Mouse (Mus musculus) stomach, embryonic 14.5 days (tissue): ENCODE results near the gene Hexim2. TPM values are rescaled to one million over a fixed set of nuclear protein-coding genes. Genes with fewer than 3 reads are reported as not detected.

ENCODE experiments used
- ATAC-seq: fragments of 200-750 bp; cut with Nextera tagmentation; 2 replicates; pipeline ENCODE4 v1.8.0; 2017; ENCODE audit warnings: low read depth, moderate TSS enrichment; ENCODE audit not compliant: insufficient number of reproducible peaks, insufficient read depth, low FRiP score
- H3K27ac ChIP-seq: fragments of 300-500 bp; sonication (generic); 2 replicates; pipeline ENCODE4 v1.5.1; 2014; ENCODE audit warnings: mild to moderate bottlenecking, low read length, moderate library complexity, mixed read lengths
- H3K27me3 ChIP-seq: fragments of 300-500 bp; sonication (generic); 2 replicates; pipeline ENCODE4 v1.6.1; 2014; ENCODE audit warnings: low read length, control low read depth, mixed read lengths; ENCODE audit not compliant: control insufficient read depth, insufficient read depth
- H3K36me3 ChIP-seq: fragments of 300-500 bp; sonication (generic); 2 replicates; pipeline ENCODE4 v1.6.1; 2014; ENCODE audit warnings: mild to moderate bottlenecking, control low read depth, low read length, moderate library complexity, mixed read lengths; ENCODE audit not compliant: control insufficient read depth, insufficient read depth
- H3K4me1 ChIP-seq: fragments of 300-500 bp; sonication (generic); 2 replicates; pipeline ENCODE4 v1.6.1; 2014; ENCODE audit warnings: low read length, control low read depth, mixed read lengths; ENCODE audit not compliant: control insufficient read depth, insufficient read depth
- H3K4me2 ChIP-seq: fragments of 300-500 bp; sonication (generic); replicated peaks from 2 replicates; pipeline ENCODE4 v1.6.1; 2014; ENCODE audit warnings: low read depth, low read length, control low read depth
- H3K4me3 ChIP-seq: fragments of 300-500 bp; sonication (generic); 2 replicates; pipeline ENCODE4 v1.5.1; 2014; ENCODE audit warnings: low read depth, low read length, control low read depth
- H3K9ac ChIP-seq: fragments of 300-500 bp; sonication (generic); replicated peaks from 2 replicates; pipeline ENCODE4 v1.6.1; 2014; ENCODE audit warnings: low read depth, mild to moderate bottlenecking, control low read depth, low read length, moderate library complexity, mixed read lengths
- H3K9me3 ChIP-seq: fragments of 300-500 bp; sonication (generic); 2 replicates; pipeline ENCODE4 v1.6.1; 2016; ENCODE audit warnings: low read depth, low read length, control low read depth; ENCODE audit not compliant: control insufficient read depth
- WGBS: fragments of 180-500 bp; shearing (Covaris S2); extraction: QIAGEN DNeasy Blood & Tissue Kit; methylation state at CpG from one replicate; pipeline ENCODE4 v1.1.7; 2014; 5-methylcytosine and 5-hydroxymethylcytosine counted together
- polyA plus RNA-seq: library from polyadenylated mRNA; unstranded; fragments of >200 nt; fragmentation: Nextera tagmentation; extraction: Ambion mirVana; gene quantifications from 2 replicates; pipeline ENCODE4 v1.2.1, GENCODE M21; 2014

The Hexim2 gene
- polyA plus RNA-seq, 1 experiment from 2014 or later, result 7.3 TPM

DNA sequence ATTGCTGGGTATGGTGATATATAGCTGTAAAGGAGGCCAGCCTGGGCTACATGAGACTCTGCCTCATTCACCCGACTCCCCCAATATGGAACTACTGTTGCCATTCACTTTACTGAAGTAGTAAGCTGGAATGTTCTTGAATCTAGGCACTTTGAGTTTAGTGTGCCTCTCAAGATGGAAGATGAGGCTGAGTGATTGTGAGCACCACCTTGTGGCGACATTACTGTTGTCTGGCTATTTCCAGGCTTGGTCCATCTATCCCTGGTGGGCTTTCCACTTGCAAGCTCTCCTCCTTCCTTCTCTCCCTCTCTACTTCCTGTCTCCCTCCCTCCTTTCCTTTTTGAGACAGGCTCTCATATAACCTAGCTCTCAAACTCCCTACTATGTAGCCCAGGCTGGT is 52.7 kb downstream of the Hexim2 start:
- H3K4me2 ChIP-seq, result no peak overlapping the region
- ATAC-seq, result no peak
- no peak overlapping the region for H3K9ac ChIP-seq
- H3K4me3 ChIP-seq, result no peak overlapping the region
- 32% methylated on average over 2 of the region's 2 CpGs for WGBS
- H3K4me1 ChIP-seq, result no peaks in the 10 kb centered on the region
- H3K36me3 ChIP-seq, result no peaks in the 10 kb centered on the region
- no peak overlapping the region for H3K27ac ChIP-seq
- H3K27me3 ChIP-seq, result no peaks in the 10 kb centered on the region
- no peaks in the 10 kb centered on the region for H3K9me3 ChIP-seq

Other genes starting within 250 kb of the Hexim2 start
- gene Fam187a, start 247.3 kb upstream of the Hexim2 start, polyA plus RNA-seq, result not detected in 2 replicates
- 0.34 and 0.62 TPM in 2 replicates for gene Gfap, start 231.5 kb upstream of the Hexim2 start, polyA plus RNA-seq
- 7.9 and 10.0 TPM in 2 replicates for gene Kif18b, start 207.3 kb upstream of the Hexim2 start, polyA plus RNA-seq
- 9.4 and 11.1 TPM in 2 replicates for gene C1ql1, start 185.7 kb upstream of the Hexim2 start, polyA plus RNA-seq
- gene Nmt1, start 104.2 kb upstream of the Hexim2 start, polyA plus RNA-seq, result 55.1 and 62.4 TPM in 2 replicates
- gene Dcakd, start 104.1 kb upstream of the Hexim2 start, polyA plus RNA-seq, result 185 and 198 TPM in 2 replicates
- gene Plcd3, start 30.8 kb upstream of the Hexim2 start, polyA plus RNA-seq, result 2.5 TPM in 2 replicates
- 17.7 and 20.4 TPM in 2 replicates for gene Acbd4, start 30.7 kb upstream of the Hexim2 start, polyA plus RNA-seq
- 7.6 and 7.7 TPM in 2 replicates for gene Hexim1, start 16.2 kb upstream of the Hexim2 start, polyA plus RNA-seq
- gene Fmnl1, start 38.7 kb downstream of the Hexim2 start, polyA plus RNA-seq, result 1.7 and 2.3 TPM in 2 replicates
- gene 1700023F06Rik, start 76.1 kb downstream of the Hexim2 start, polyA plus RNA-seq, result 1.5 and 1.8 TPM in 2 replicates
- gene Spata32, start 86.0 kb downstream of the Hexim2 start, polyA plus RNA-seq, result not detected in 2 replicates
- gene Map3k14, start 135.0 kb downstream of the Hexim2 start, polyA plus RNA-seq, result 5.6 and 6.0 TPM in 2 replicates
- gene Arhgap27, start 231.3 kb downstream of the Hexim2 start, polyA plus RNA-seq, result 13.2 and 16.4 TPM in 2 replicates